Mouse (Mus musculus): ENCODE measurements at regions not wholly inside any gene's neighbourhood (a gene's known extent, or its start where the extent isn't known, plus 50 kb on each side); places are given as distances from the start of the nearest gene placed in this dataset.

DNA sequence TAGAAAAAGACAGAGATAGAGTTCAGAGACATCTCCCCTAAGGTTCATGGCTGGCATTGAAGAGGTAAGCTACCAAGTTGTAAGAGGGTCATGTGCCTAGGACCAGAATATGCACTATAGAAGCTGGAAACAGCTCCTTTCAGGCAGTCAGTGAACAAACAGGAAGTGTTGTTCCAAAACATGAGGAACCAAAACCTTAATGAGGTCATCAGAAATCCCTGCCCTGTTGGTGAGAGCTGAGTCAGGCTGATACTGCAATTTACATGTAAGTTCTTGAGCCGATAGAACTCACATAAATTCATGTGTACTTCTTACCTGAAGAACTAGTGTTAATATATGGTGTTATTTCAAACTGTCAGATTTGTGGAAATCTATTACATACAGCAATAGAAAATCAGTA lies 539.1 kb downstream of the Igsf11 start:
- DNase-seq (ENCODE audit: extremely low spot score in 1 of 2, low spot score in 2 of 2), result no peak
- intact Hi-C loops (cut with DNase I), result no loop called here

DNA sequence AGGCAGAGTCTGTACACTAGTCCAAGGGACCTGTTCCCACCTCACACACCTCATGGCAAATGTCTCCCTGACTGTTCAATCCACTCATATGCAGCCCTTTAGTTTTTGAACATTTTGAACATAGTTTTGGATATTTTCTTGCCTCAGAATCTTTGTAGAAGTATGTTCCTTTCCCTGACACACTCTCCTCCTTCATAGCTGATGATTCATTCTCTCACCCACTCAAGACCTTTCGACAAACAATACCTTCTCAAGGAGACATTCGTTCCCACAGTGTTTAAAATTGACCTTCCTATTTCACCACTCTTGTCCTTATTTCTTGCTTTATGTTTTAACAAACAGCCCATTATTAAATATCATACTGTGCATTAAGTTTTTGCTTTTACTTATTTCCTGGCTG lies 538.4 kb upstream of the Lsamp start:
- intact Hi-C loops (cut with DNase I), result no loop called here
- DNase-seq (ENCODE audit: extremely low spot score in 1 of 2, low spot score in 2 of 2), result no peak

DNA sequence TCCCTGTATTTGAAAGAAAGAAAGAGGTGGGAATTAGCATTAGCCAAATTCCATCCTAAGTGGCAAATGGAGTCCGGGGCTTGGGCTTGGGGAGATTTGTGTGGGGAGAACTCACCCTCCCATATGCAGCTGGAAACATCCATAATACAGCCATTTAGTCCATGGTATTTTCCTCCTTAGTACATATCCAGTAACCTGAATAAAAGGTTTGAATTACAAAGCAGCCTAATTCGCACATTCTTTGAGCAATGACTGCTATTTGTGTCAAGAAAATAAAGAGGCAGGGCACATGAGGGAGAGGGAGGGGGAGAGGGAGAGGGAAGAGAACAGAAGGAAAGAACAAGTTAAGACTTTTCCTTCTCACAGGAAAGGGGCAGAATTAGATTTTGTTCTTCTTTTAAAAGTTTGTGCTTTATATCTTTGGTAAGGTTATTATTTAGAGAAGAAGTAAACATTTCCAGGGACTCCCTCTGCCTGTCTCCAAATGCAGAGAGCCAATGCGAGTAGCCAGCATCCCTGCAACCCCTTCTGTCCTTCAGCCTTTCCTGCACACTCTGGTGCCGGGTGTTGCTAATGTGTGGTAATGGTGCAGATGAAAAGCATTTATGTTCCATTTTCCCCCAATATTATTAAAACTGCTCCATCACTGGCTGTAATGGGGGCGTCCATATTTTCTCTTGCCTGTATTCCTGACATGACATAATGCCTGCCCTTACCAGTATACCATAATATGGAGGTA lies 530.6 kb upstream of the Lsamp start:
- no peak for DNase-seq (ENCODE audit: extremely low spot score in 1 of 2, low spot score in 2 of 2)
- intact Hi-C loops (cut with DNase I), result no loop called here
